21 mouse cellular contexts compared by ENCODE assay signal in the genomic region with DNA sequence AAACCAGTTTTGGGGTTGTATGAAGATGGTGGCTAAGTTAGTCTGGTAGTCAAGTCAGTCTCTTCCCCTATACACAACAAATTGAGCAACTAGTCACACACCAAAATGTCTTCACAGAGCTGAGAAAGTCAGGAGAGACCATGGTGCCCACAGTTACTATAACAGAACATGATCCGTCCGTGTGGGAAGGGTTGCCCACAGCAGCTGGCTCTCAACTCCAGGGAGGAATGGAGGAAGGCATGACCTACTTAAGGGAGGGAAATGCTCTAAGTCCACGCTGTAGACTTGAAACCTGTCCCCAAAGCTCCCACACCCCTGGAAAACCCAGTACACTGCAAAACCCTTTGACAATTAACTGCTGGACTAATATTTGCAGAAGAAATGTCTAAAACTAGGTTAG. TPM values are rescaled to one million over a fixed set of nuclear protein-coding genes. Genes with fewer than 3 reads are reported as not detected.
DNase-seq lines count a peak whose midpoint lies in the region; ATAC-seq and TF ChIP-seq lines count a peak whose summit lies in the region.
"Had no signal": no experiment of that assay in that cellular context is flagged by ENCODE, and none has a peak within 500 bp of the region (broad histone marks: within the 10 kb centered on the region; RNA-seq: fewer than 3 reads in every experiment).

No protein-coding gene starts in this region.

- no peak for TF ChIP-seq POLR2A in myocyte (IDR thresholded peaks at IDR 0.05; ENCODE audit: insufficient read length, low read depth)

- no peaks in the 10 kb centered on the region for H3K9me3 ChIP-seq in liver, postnatal 0 days (ENCODE audit: low read length)
- H3K9me3 ChIP-seq: forebrain, embryonic 15.5 days; heart, embryonic 10.5 days had no signal

- H3K9ac ChIP-seq in liver, postnatal 0 days (replicated peaks), result no peak overlapping the region
- H3K9ac ChIP-seq: embryonic facial prominence, embryonic 13.5 days; forebrain, embryonic 12.5 days; forebrain, embryonic 15.5 days; heart, embryonic 13.5 days; hindbrain, embryonic 14.5 days had no signal

- TF ChIP-seq EP300 in liver, postnatal 0 days (IDR thresholded peaks at IDR 0.05; ENCODE audit: low read depth), result no peak

- no peak overlapping the region for H3K4me2 ChIP-seq in liver, postnatal 0 days (ENCODE audit: low read depth, low read length)
- no peak overlapping the region for H3K4me2 ChIP-seq in myocyte (ENCODE audit: low read depth)
- H3K4me2 ChIP-seq: embryonic facial prominence, embryonic 13.5 days; forebrain, embryonic 12.5 days; forebrain, embryonic 15.5 days; heart, embryonic 13.5 days; hindbrain, embryonic 14.5 days had no signal

- no peaks in the 10 kb centered on the region for H3K27me3 ChIP-seq in liver, postnatal 0 days (ENCODE audit: insufficient read depth, low read length)
- H3K27me3 ChIP-seq in myocyte (ENCODE audit: control insufficient read depth, insufficient read depth, insufficient read length), result no peaks in the 10 kb centered on the region
- H3K27me3 ChIP-seq: embryonic facial prominence, embryonic 13.5 days; forebrain, embryonic 12.5 days; forebrain, embryonic 15.5 days; heart, embryonic 13.5 days had no signal

- intact Hi-C loops in gastrocnemius, adult 2 months (cut with DNase I), result no loop called here

- TF ChIP-seq CTCF in gastrocnemius, adult 2 months (IDR thresholded peaks at IDR 0.05), result no peak
- TF ChIP-seq CTCF in liver, postnatal 0 days (IDR thresholded peaks at IDR 0.05; ENCODE audit: low read depth), result no peak

- peak overlapping the region; percentile 0; the same call in 1 of the 2 replicates for H3K27ac ChIP-seq in gastrocnemius, adult 2 months
- H3K27ac ChIP-seq in liver, postnatal 0 days (ENCODE audit: low read depth), result no peak overlapping the region
- H3K27ac ChIP-seq: embryonic facial prominence, embryonic 10.5 days; embryonic facial prominence, embryonic 13.5 days; forebrain, embryonic 12.5 days; forebrain, embryonic 15.5 days; heart, adult 2 months; heart, embryonic 10.5 days; heart, embryonic 13.5 days; hindbrain, embryonic 14.5 days; hindbrain, postnatal 0 days had no signal

- DNase-seq in gastrocnemius, adult 2 months, result no peak
- DNase-seq in gastrocnemius, postnatal 25 days, result no peak
- no peak for DNase-seq in liver, postnatal 0 days
- no peak for DNase-seq in liver
- peak; percentile 36 for DNase-seq in brain, adult 2 months (ENCODE audit: low read depth, low spot score)
- DNase-seq: cerebellum, adult 11 months had no signal

- H3ac ChIP-seq in myocyte (ENCODE audit: control insufficient read depth, insufficient read length), result no peak overlapping the region

- peaks cover 6% of the 10 kb centered on the region; the same call in 1 of the 2 replicates for H3K4me1 ChIP-seq in liver, postnatal 0 days (ENCODE audit: insufficient read depth)
- H3K4me1 ChIP-seq: embryonic facial prominence, embryonic 10.5 days; embryonic facial prominence, embryonic 13.5 days; forebrain, embryonic 12.5 days; forebrain, embryonic 15.5 days; heart, embryonic 10.5 days had no signal

- WGBS in liver, postnatal 0 days (ENCODE audit: insufficient replicate concordance), result 79% methylated on average over 3 of the region's 3 CpGs

- H3K4me3 ChIP-seq in gastrocnemius, adult 2 months, result no peak overlapping the region
- H3K4me3 ChIP-seq in liver, postnatal 0 days (ENCODE audit: low read depth, low read length), result no peak overlapping the region
- no peak overlapping the region for H3K4me3 ChIP-seq in myocyte
- H3K4me3 ChIP-seq: embryonic facial prominence, embryonic 10.5 days; embryonic facial prominence, embryonic 13.5 days; erythroblast, embryonic 14.5 days; forebrain, embryonic 12.5 days; forebrain, embryonic 15.5 days; heart, adult 2 months; heart, embryonic 10.5 days; heart, embryonic 13.5 days had no signal

- H3K36me3 ChIP-seq in liver, postnatal 0 days (replicated peaks; ENCODE audit: insufficient read depth, low read length), result peaks cover 43% of the 10 kb centered on the region
- peaks cover 25% of the 10 kb centered on the region for H3K36me3 ChIP-seq in myocyte (ENCODE audit: control insufficient read depth, insufficient read depth)

- no peaks in the 10 kb centered on the region for H3K79me2 ChIP-seq in myocyte (ENCODE audit: control insufficient read depth, insufficient read depth)

- 0 out of 2 replicates have a peak, but pooled peaks have one; percentile 21 for ATAC-seq in liver, postnatal 0 days
- ATAC-seq in activated CD4-positive, CD25-positive, alpha-beta regulatory T cell, adult 4 months, result no peak
- ATAC-seq: CD4-positive, CD25-positive, alpha-beta regulatory T cell, adult 4 months; forebrain, embryonic 15.5 days; hindbrain, postnatal 0 days; inflammation-experienced regulatory T-cells, adult 6 months; intestine, embryonic 16.5 days had no signal

TF ChIP-seq in myocyte, 11 proteins besides CTCF, POLR2A, EP300 and RAD21:
- TF ChIP-seq CEBPB (IDR thresholded peaks at IDR 0.05; ENCODE audit: insufficient read depth, poor library complexity, severe bottlenecking) (no peak), TCF12 (IDR thresholded peaks at IDR 0.05; ENCODE audit: insufficient read depth, poor library complexity, severe bottlenecking) (no peak), USF1 (IDR thresholded peaks at IDR 0.05; ENCODE audit: low read depth) (no peak), SRF (IDR thresholded peaks at IDR 0.05; ENCODE audit: control insufficient read depth, insufficient read length, low read depth) (no peak), REST (IDR thresholded peaks at IDR 0.05; ENCODE audit: insufficient read depth, insufficient read length) (no peak), MYOG (IDR thresholded peaks at IDR 0.05; ENCODE audit: control insufficient read depth in 1 of 3, insufficient read depth in 1 of 3, insufficient read length in 2 of 3, low read depth in 2 of 3) (peak in 1 of 3 experiments; percentile 51), MAX (IDR thresholded peaks at IDR 0.05; ENCODE audit: low read depth) (no peak), MYOD1 (IDR thresholded peaks at IDR 0.05; ENCODE audit: control insufficient read depth in 1 of 3, insufficient read length in 2 of 3, low read depth in 2 of 3) (peak in 2 of 3 experiments; percentile 5 to 71), TCF3 (IDR thresholded peaks at IDR 0.05; ENCODE audit: insufficient read length, low read depth) (no peak), E2F4 (IDR thresholded peaks at IDR 0.05; ENCODE audit: insufficient read depth) (no peak), POLR2AphosphoS2 (IDR thresholded peaks at IDR 0.05; ENCODE audit: insufficient read length, low read depth) (no peak)

RNA-seq across cellular contexts. Expression of a gene that starts 15.5 kb away (rescaled TPM):
- total RNA-seq in gastrocnemius, adult 2 months (2021), result 1 to 10 TPM; 9.5 to 9.8 TPM
- total RNA-seq in gastrocnemius, postnatal 25 days (2021), result 1 to 10 TPM; 6.9 to 9.8 TPM
- polyA plus RNA-seq in liver, postnatal 0 days (2015; fragmentation: Nextera tagmentation; extraction: Ambion mirVana), result 23.6 and 26.1 TPM in 2 replicates
- polyA plus RNA-seq in myocyte (2012; fragmentation: generic; extraction: Trizol), result 15.1 TPM
- 10 to 100 TPM; 68.1 to 79.9 TPM for polyA plus RNA-seq in activated CD4-positive, CD25-positive, alpha-beta regulatory T cell, adult 4 months (2017; shearing (Covaris generic))

RNA-seq across cellular contexts. Expression of a gene that starts 16.1 kb away (rescaled TPM):
- total RNA-seq in gastrocnemius, adult 2 months (2021), result 10 to 100 TPM in 1 of 2 experiments, 1 to 10 TPM in 1; 7.1 to 11.5 TPM
- total RNA-seq in gastrocnemius, postnatal 25 days (2021), result 1 to 10 TPM; 8.5 to 8.6 TPM
- 9.6 and 11.4 TPM in 2 replicates for polyA plus RNA-seq in liver, postnatal 0 days (2015; fragmentation: Nextera tagmentation; extraction: Ambion mirVana)
- 18.4 TPM for polyA plus RNA-seq in myocyte (2012; fragmentation: generic; extraction: Trizol)
- 10 to 100 TPM; 12.2 to 13.5 TPM for polyA plus RNA-seq in activated CD4-positive, CD25-positive, alpha-beta regulatory T cell, adult 4 months (2017; shearing (Covaris generic))
